Mouse (Mus musculus) adrenal gland, postnatal 36 days (tissue): ENCODE results near the gene Serpina3m. TPM values are rescaled to one million over a fixed set of nuclear protein-coding genes. Genes with fewer than 3 reads are reported as not detected.
"Not testable (repeated sequence)": the region's sequence is repeated elsewhere in the genome, so short reads cannot be mapped to it uniquely, and the experiment has no call there.

Experiments
- DNase-seq, 2 experiments: peaks; one replicate each; pipeline ENCODE4 v3.0.0; 2021; ENCODE audit warnings: mixed read lengths in 1 of 2
- total RNA-seq, 2 experiments: library from RNA; stranded (reverse); gene quantifications; 2 replicates each; pipeline ENCODE4 v1.2.3; 2021

Serpina3m gene
- total RNA-seq, 2 experiments from 2014 or later, result 0.72 to 2.1 TPM

GRCm38 (mm10) chr12:104388477-104388876, 50.2 kb downstream of the Serpina3m start:
- no peak for DNase-seq

- DNase-seq, result not testable (repeated sequence)
Observed at GRCm38 (mm10) chr12:104391057-104391456, 52.8 kb downstream of the Serpina3m start.

GRCm38 (mm10) chr12:104403968-104404367, 65.7 kb downstream of the Serpina3m start:
- no peak for DNase-seq

- DNase-seq, result peak in 1 of 2 experiments; percentile 19
Observed at GRCm38 (mm10) chr12:104406454-104406885, 68.2 kb downstream of the Serpina3m start, which contains the start of gene Serpina3n. Gene Serpina3n, plus strand, starts transcription at chr12:104406729.

GRCm38 (mm10) chr12:104412507-104412906, 74.2 kb downstream of the Serpina3m start:
- no peak for DNase-seq

- DNase-seq, result no peak
Observed at GRCm38 (mm10) chr12:104414576-104414975, 76.3 kb downstream of the Serpina3m start.

- peak; percentile 56 to 61 for DNase-seq
Observed at GRCm38 (mm10) chr12:104415625-104416315, 77.5 kb downstream of the Serpina3m start.

- DNase-seq, result peak; percentile 83 to 87
Observed at GRCm38 (mm10) chr12:104418340-104419135, 80.3 kb downstream of the Serpina3m start.

- no peak for DNase-seq
Observed at GRCm38 (mm10) chr12:104419136-104419462, 80.8 kb downstream of the Serpina3m start.

- peak; percentile 65 to 69 for DNase-seq
Observed at GRCm38 (mm10) chr12:104422615-104423392, 84.5 kb downstream of the Serpina3m start.

GRCm38 (mm10) chr12:104425591-104425990, 87.3 kb downstream of the Serpina3m start:
- DNase-seq, result no peak

GRCm38 (mm10) chr12:104426915-104427314, 88.6 kb downstream of the Serpina3m start:
- peak; percentile 36 to 46 for DNase-seq

- no peak for DNase-seq
Observed at GRCm38 (mm10) chr12:104431359-104431758, 93.1 kb downstream of the Serpina3m start.

- DNase-seq, result no peak
Observed at GRCm38 (mm10) chr12:104433214-104433613, 94.9 kb downstream of the Serpina3m start.

GRCm38 (mm10) chr12:104433951-104434735, 95.9 kb downstream of the Serpina3m start:
- DNase-seq, result peak; percentile 34 to 55

- DNase-seq, result peak; percentile 85 to 88
Observed at GRCm38 (mm10) chr12:104440087-104440760, 101.9 kb downstream of the Serpina3m start.

- no peak for DNase-seq
Observed at GRCm38 (mm10) chr12:104443716-104444115, 105.4 kb downstream of the Serpina3m start.
